Mouse (Mus musculus) midbrain, embryonic 14.5 days (tissue): ENCODE measurements around the gene Bspry. TPM values are rescaled to one million over a fixed set of nuclear protein-coding genes. Genes with fewer than 3 reads are reported as not detected.

Source experiments
- ATAC-seq: fragments of 200-750 bp; cut with Nextera tagmentation; 2 replicates; pipeline ENCODE4 v1.8.0; 2017; ENCODE audit warnings: moderate number of reproducible peaks, moderate library complexity; ENCODE audit not compliant: low FRiP score, low TSS enrichment
- DNase-seq: peaks from one replicate; pipeline ENCODE4 v3.0.0-alpha.2; 2015
- H3K27ac ChIP-seq: fragments of 300-500 bp; sonication (generic); replicated peaks from 2 replicates; pipeline ENCODE4 v1.5.1; 2014; ENCODE audit warnings: mild to moderate bottlenecking, low read depth, low read length, moderate library complexity
- H3K27me3 ChIP-seq: fragments of 300-500 bp; sonication (generic); 2 replicates; pipeline ENCODE4 v1.6.1; 2014; ENCODE audit warnings: low read length, control low read depth, mixed read lengths; ENCODE audit not compliant: control insufficient read depth, insufficient read depth
- H3K36me3 ChIP-seq: fragments of 300-500 bp; sonication (generic); 2 replicates; pipeline ENCODE4 v1.6.1; 2014; ENCODE audit warnings: low read length, control low read depth; ENCODE audit not compliant: control insufficient read depth, insufficient read depth
- H3K4me1 ChIP-seq: fragments of 300-500 bp; sonication (generic); 2 replicates; pipeline ENCODE4 v1.6.1; 2014; ENCODE audit warnings: mild to moderate bottlenecking, antibody characterized with exemption, low read length, control low read depth; ENCODE audit not compliant: control insufficient read depth, insufficient read depth
- H3K4me2 ChIP-seq: fragments of 300-500 bp; sonication (generic); 2 replicates; pipeline ENCODE4 v1.6.1; 2014; ENCODE audit warnings: mild to moderate bottlenecking, low read length, moderate library complexity
- H3K4me3 ChIP-seq: fragments of 300-500 bp; sonication (generic); replicated peaks from 2 replicates; pipeline ENCODE4 v1.5.1; 2014; ENCODE audit warnings: low read depth, low read length
- H3K9ac ChIP-seq: fragments of 300-500 bp; sonication (generic); replicated peaks from 2 replicates; pipeline ENCODE4 v1.6.1; 2014; ENCODE audit warnings: mild to moderate bottlenecking, low read length, moderate library complexity
- H3K9me3 ChIP-seq: fragments of 300-500 bp; sonication (generic); 2 replicates; pipeline ENCODE4 v1.6.1; 2016; ENCODE audit warnings: low read length, control low read depth, mixed read lengths; ENCODE audit not compliant: control insufficient read depth
- WGBS: fragments of 180-500 bp; shearing (Covaris S2); extraction: QIAGEN DNeasy Blood & Tissue Kit; methylation state at CpG from one replicate; pipeline ENCODE4 v1.1.7; 2014; 5-methylcytosine and 5-hydroxymethylcytosine counted together
- polyA plus RNA-seq: library from polyadenylated mRNA; unstranded; fragments of >200 nt; fragmentation: Nextera tagmentation; extraction: Ambion mirVana; gene quantifications from 2 replicates; pipeline ENCODE4 v1.2.1, GENCODE M21; 2014

Gene Bspry
- polyA plus RNA-seq, 1 experiment from 2014 or later = 0.43 TPM

DNA sequence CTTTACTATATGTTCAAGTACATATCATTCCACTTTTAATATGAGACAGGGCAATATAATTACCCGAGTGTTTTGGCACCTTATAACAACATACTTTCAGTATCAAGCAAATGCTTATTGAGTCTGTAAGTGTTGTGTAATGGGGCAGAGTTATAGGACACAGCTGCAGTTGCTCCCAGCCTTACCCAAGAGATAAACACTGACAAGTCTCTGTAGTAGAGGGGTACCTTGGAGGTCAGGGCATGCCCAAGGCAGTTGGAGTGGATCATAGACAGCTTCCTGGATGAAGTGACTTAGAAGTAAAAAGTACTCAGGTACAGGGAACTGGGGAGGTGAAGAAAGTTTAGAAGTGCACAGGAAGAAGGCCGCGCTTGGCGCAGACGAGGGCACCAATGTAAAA, 7.3 kb downstream of the Bspry start:
- no peak overlapping the region for H3K4me2 ChIP-seq
- no peak overlapping the region for H3K4me3 ChIP-seq
- H3K27ac ChIP-seq = no peak overlapping the region
- no peaks in the 10 kb centered on the region for H3K27me3 ChIP-seq
- no peaks in the 10 kb centered on the region for H3K4me1 ChIP-seq
- no peak overlapping the region for H3K9ac ChIP-seq
- H3K9me3 ChIP-seq = no peaks in the 10 kb centered on the region
- H3K36me3 ChIP-seq = no peaks in the 10 kb centered on the region
- DNase-seq = no peak
- ATAC-seq = no peak
- WGBS = 94% methylated on average over 5 of the region's 5 CpGs

DNA sequence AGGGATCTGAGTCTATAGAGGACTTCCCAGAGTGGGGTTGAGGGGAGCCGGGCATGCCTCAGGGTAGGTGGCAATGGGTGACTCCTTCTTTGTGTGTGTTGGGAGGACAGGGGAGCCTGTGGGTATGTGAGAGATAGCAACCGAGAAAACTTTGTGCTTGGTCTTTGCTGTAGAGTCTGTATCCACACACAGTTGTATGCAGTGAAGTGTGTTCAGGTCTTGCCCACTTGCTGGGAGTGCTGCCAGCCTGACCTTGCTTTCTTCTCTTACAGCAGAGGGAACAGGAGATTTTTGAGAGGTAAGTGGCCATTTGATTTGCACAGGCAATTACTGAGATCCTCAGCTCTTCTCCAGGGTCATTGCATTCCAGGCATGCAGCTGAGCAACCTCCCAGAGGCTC, 8.1 kb downstream of the Bspry start:
- Histone ChIP-seq H3K27me3 (no peaks in the 10 kb centered on the region), H3K36me3 (no peaks in the 10 kb centered on the region), H3K4me3 (no peak overlapping the region), H3K4me2 (no peak overlapping the region), H3K27ac (no peak overlapping the region), H3K9ac (no peak overlapping the region), H3K4me1 (no peaks in the 10 kb centered on the region), H3K9me3 (no peaks in the 10 kb centered on the region)
- 91% methylated on average over 2 of the region's 2 CpGs for WGBS
- DNase-seq (no peak), ATAC-seq (no peak)

DNA sequence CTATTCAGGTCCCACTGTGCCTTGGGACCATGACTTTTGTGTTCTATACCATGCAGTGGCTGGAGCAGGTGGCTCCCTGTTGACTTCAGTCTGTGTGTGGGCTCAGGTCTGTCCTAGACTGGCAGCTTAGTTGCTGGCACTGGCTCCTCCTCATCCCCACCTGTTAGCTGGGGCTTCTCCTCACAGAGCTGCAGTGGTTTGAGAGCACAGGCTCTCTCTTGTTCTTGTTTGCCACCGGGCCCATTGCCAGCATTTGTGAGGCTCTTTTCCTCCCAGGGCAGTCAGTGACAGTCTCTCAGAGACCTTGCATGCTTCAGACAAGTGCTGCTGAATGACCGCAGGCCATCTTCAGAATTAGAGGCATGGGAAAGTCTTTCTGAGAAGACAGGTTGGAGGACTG, 12.8 kb downstream of the Bspry start:
- Histone ChIP-seq H3K9me3 (no peaks in the 10 kb centered on the region), H3K27me3 (no peaks in the 10 kb centered on the region), H3K27ac (no peak overlapping the region), H3K9ac (no peak overlapping the region), H3K4me2 (no peak overlapping the region), H3K36me3 (peaks cover 8% of the 10 kb centered on the region; the same call in 1 of the 2 replicates), H3K4me1 (no peaks in the 10 kb centered on the region), H3K4me3 (no peak overlapping the region)
- no peak for DNase-seq
- no peak for ATAC-seq
- 85% methylated on average over 2 of the region's 2 CpGs for WGBS

DNA sequence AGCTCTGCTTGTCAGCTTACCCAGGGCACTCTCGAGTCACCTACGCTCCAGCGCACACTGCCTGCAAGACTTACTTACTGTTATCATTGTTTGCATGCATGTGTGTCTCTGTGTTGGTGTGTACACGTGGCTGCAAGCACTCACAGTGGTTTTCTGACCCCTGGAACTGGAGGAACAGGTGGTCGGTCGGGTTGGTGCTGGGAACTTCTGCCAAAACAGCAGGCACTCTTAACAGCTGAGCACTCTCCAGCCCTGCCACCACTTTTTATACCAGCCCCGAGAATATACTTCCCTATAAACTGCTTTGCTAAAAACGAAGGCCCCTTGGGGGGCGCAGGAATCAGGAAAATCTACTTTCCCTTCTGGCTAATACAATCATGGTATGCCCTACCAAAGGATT, 14.4 kb downstream of the Bspry start:
- Histone ChIP-seq H3K9ac (no peak overlapping the region), H3K36me3 (peaks cover 21% of the 10 kb centered on the region), H3K27me3 (no peaks in the 10 kb centered on the region), H3K9me3 (no peaks in the 10 kb centered on the region), H3K27ac (no peak overlapping the region), H3K4me1 (no peaks in the 10 kb centered on the region), H3K4me2 (no peak overlapping the region), H3K4me3 (no peak overlapping the region)
- 67% methylated on average over 9 of the region's 9 CpGs for WGBS
- DNase-seq = no peak
- no peak for ATAC-seq

DNA sequence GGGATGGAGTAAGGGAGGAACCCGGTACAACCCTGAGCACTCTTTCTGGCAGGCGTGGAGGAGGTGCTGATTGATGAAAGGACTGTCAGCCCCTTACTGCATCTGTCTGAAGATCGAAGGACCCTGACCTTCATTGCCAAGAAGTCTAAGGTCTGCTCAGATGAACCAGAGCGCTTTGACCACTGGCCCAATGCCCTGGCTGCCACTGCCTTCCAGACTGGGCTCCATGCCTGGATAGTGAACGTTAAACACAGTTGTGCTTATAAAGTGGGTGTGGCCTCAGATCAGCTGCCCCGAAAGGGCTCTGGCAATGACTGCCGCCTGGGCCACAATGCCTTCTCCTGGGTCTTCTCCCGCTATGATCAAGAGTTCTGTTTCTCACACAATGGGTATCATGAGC, 16.1 kb downstream of the Bspry start:
- Histone ChIP-seq H3K4me2 (no peak overlapping the region), H3K9me3 (no peaks in the 10 kb centered on the region), H3K27me3 (no peaks in the 10 kb centered on the region), H3K4me1 (no peaks in the 10 kb centered on the region), H3K27ac (no peak overlapping the region), H3K36me3 (peaks cover 27% of the 10 kb centered on the region), H3K4me3 (no peak overlapping the region), H3K9ac (no peak overlapping the region)
- WGBS = 84% methylated on average over 8 of the region's 8 CpGs
- ATAC-seq (no peak), DNase-seq (no peak)

DNA sequence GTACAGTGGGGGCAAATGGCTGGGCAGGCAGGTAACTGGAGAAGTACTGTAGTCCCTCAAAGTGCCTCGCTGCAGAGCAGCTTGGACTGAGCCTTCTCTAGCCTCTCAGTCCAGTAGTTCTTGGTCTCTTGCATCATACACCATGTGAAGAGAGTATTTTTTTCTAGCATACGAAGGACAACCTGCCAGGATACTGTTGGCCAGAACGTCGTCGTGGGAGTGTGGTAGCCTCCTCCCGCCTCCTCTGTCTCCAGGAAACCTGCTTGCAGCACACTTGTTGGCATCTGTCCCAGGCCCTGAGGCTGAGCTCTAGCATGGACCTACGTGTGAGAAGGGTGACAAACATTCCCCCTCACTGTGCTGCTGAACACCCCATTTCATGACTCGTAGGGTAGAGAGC, 17.0 kb downstream of the Bspry start:
- H3K27me3 ChIP-seq = no peaks in the 10 kb centered on the region
- H3K4me2 ChIP-seq = no peak overlapping the region
- H3K4me1 ChIP-seq = peaks cover 2% of the 10 kb centered on the region; the same call in 1 of the 2 replicates
- no peak for ATAC-seq
- 82% methylated on average over 8 of the region's 8 CpGs for WGBS
- DNase-seq = peak; percentile 35
- no peak overlapping the region for H3K4me3 ChIP-seq
- H3K36me3 ChIP-seq = peaks cover 27% of the 10 kb centered on the region
- H3K9ac ChIP-seq = no peak overlapping the region
- no peak overlapping the region for H3K27ac ChIP-seq
- no peaks in the 10 kb centered on the region for H3K9me3 ChIP-seq

DNA sequence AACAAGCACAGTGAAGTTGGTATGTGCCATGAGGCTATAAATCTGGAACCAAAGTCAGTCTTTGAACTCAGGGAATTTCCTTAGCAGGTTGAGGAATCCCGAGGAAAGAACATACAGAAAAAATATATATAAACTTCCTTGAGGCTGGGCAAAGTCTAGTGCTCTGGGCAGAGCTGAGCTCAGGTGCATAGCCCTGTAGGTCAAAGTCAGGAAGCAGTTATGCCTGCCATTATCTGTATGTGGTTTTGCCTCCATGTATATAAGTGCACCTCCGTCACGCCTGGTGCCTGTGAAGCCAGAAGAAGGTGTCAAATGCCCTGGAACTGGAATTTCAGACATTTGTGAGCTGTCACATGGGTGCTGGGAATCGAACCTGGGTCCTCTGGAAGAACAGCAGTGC, 20.9 kb downstream of the Bspry start:
- Histone ChIP-seq H3K9me3 (no peaks in the 10 kb centered on the region), H3K4me1 (peaks cover 2% of the 10 kb centered on the region; the same call in 1 of the 2 replicates), H3K9ac (no peak overlapping the region), H3K4me3 (peak overlapping the region; percentile 72; the same call in 1 of the 2 replicates), H3K36me3 (peaks cover 27% of the 10 kb centered on the region), H3K4me2 (peak overlapping the region; percentile 72), H3K27me3 (no peaks in the 10 kb centered on the region), H3K27ac (no peak overlapping the region)
- WGBS = 89% methylated on average over 4 of the region's 4 CpGs
- no peak for ATAC-seq
- DNase-seq = no peak

DNA sequence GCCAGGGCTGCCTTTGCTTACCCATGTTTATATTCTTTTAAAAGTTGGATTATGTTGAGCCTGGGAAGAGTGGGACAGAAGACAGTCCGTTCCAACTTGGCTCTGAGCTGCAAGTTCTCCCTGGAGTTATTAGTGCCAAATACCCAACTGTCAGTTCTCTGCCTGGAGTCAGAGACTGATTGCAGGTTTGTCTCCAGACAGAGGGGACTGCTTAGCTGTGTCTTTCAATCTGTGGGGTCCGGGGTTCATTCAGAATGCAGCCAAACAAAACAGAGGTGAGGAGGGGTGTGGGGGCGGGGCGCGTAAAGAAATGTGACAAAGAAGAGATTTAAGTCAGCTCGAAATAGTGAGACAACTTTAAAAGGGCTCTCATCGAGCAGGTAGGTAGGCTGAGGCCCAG, 21.7 kb downstream of the Bspry start:
- Histone ChIP-seq H3K4me1 (peaks cover 2% of the 10 kb centered on the region; the same call in 1 of the 2 replicates), H3K4me3 (peak overlapping the region; percentile 72), H3K27ac (peak overlapping the region; percentile 55; the same call in 1 of the 2 replicates), H3K4me2 (peak overlapping the region; percentile 72), H3K9me3 (no peaks in the 10 kb centered on the region), H3K9ac (peak overlapping the region; percentile 82), H3K36me3 (peaks cover 26% of the 10 kb centered on the region), H3K27me3 (no peaks in the 10 kb centered on the region)
- peak; percentile 12; the same call in 1 of the 2 replicates for ATAC-seq
- no peak for DNase-seq
- 3% methylated on average over 7 of the region's 7 CpGs for WGBS

DNA sequence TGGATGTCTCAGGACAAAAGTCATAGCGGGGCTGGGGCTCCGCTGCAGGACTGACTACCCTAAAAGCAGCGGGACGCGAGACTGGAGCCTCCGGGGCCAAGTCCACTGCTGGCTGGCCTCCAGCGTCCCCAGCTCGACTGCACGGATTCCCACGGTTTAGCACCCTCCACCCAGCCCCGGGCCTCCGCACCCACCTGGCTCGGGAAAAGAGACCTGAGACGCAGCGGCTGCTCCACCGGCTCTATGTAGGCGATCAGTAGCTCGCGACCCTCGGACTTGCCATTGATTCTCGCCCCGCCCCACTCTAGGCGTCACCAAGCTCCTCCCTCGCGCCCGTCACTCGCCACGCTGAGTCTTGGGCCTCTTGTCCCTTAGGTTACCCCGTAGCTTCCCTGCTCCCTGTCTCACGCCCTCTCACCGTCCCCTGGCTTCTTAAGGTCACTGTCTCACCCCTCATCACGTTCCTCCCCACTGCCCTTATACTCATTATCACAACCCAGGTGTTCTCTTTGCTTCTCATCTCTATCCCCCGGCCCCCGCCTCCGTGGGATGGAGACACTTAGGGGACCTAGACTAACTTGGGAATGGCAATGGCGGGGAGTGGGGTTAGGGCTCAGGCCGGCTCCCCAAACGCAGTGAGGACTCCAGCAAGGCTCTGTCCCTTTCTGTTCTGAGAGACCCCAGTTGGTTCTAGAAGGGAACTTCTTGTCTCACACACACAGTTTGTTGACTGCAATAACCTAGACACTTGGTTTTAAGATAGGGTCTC, 22.3 kb downstream of the Bspry start:
- Histone ChIP-seq H3K4me1 (peaks cover 2% of the 10 kb centered on the region; the same call in 1 of the 2 replicates), H3K27me3 (no peaks in the 10 kb centered on the region), H3K36me3 (peaks cover 24% of the 10 kb centered on the region), H3K9me3 (no peaks in the 10 kb centered on the region), H3K9ac (peak overlapping the region; percentile 82), H3K4me2 (peak overlapping the region; percentile 72), H3K27ac (peak overlapping the region; percentile 55; the same call in 1 of the 2 replicates), H3K4me3 (peak overlapping the region; percentile 72)
- peak; percentile 95 for ATAC-seq
- WGBS = 1% methylated on average over 38 of the region's 38 CpGs
- DNase-seq = peak; percentile 94
